Mouse (Mus musculus) ES-Bruce4 (cell line): Measurements from ENCODE around the gene Svs1. TPM values are rescaled to one million over a fixed set of nuclear protein-coding genes. Genes with fewer than 3 reads are reported as not detected.

Source experiments
- H3K27ac ChIP-seq: 2 replicates; pipeline ENCODE4 v1.5.1; 2012; ENCODE audit warnings: low read length, inconsistent platforms; ENCODE audit not compliant: insufficient read depth
- H3K27me3 ChIP-seq: 2 replicates; pipeline ENCODE4 v1.6.1; 2012; ENCODE audit warnings: mild to moderate bottlenecking, low read length, inconsistent platforms; ENCODE audit not compliant: control insufficient read depth, poor library complexity, insufficient read depth, severe bottlenecking
- H3K36me3 ChIP-seq: 2 replicates; pipeline ENCODE4 v1.6.1; 2012; ENCODE audit warnings: inconsistent platforms, mild to moderate bottlenecking, low read length, moderate library complexity; ENCODE audit not compliant: control insufficient read depth, poor library complexity, insufficient read depth, severe bottlenecking
- H3K4me1 ChIP-seq: one replicate; pipeline ENCODE4 v1.8.1; 2011; ENCODE audit warnings: low read length; ENCODE audit not compliant: control insufficient read depth, insufficient read depth
- H3K4me3 ChIP-seq: 2 replicates; pipeline ENCODE4 v1.5.1; 2011; ENCODE audit warnings: low read depth, mild to moderate bottlenecking, low read length
- H3K9ac ChIP-seq: 2 replicates; pipeline ENCODE4 v1.6.1; 2012; ENCODE audit warnings: low read depth, mild to moderate bottlenecking, inconsistent platforms; ENCODE audit not compliant: poor library complexity, severe bottlenecking
- H3K9me3 ChIP-seq: replicated peaks from 2 replicates; pipeline ENCODE4 v1.6.1; 2012; ENCODE audit warnings: mild to moderate bottlenecking, low read length, inconsistent platforms; ENCODE audit not compliant: control insufficient read depth, poor library complexity, insufficient read depth, severe bottlenecking
- CTCF ChIP-seq: IDR thresholded peaks from one replicate; pipeline ENCODE4 v1.8.1; 2011; ENCODE audit warnings: low read depth, low read length
- EP300 ChIP-seq: IDR thresholded peaks from 2 replicates; pipeline ENCODE4 v1.6.1; 2011; ENCODE audit warnings: low read depth, low read length; ENCODE audit not compliant: insufficient read depth
- POLR2A ChIP-seq: IDR thresholded peaks from one replicate; pipeline ENCODE4 v1.8.1; 2011; ENCODE audit warnings: low read length; ENCODE audit not compliant: insufficient read depth
- polyA plus RNA-seq: library from polyadenylated mRNA; stranded (reverse); fragments of >200 nt; gene quantifications from 2 replicates; pipeline ENCODE4 v1.2.4, GENCODE M21; 2011; ENCODE audit warnings: low read depth; ENCODE audit not compliant: missing spikeins, insufficient read depth, insufficient read length

The Svs1 gene
- polyA plus RNA-seq, 1 experiment, result not detected

DNA sequence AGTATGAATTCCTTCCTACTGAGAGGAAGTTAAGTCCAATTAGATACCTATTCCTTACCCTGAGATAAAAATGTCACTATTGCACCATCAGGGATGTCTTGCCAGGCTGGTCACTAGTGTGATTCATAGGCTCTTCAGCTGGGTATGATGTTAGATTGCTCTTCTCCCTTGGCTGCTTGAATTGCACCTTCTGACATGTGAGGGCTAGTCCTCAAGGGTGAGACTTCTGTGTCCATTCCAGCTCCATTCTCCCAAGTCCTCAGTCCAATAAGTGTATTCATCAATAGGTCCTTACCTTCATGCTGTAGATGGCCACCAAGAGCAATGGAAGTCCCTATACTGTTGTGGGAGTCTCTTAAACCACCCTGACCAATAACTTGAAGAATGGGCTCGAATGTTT, 7.0 kb upstream of the Svs1 start:
- H3K4me1 ChIP-seq, result no peaks in the 10 kb centered on the region
- TF ChIP-seq CTCF (no peak), EP300 (no peak), POLR2A (no peak)
- no peaks in the 10 kb centered on the region for H3K9me3 ChIP-seq
- no peak overlapping the region for H3K9ac ChIP-seq
- no peaks in the 10 kb centered on the region for H3K36me3 ChIP-seq
- H3K27ac ChIP-seq, result no peak overlapping the region
- no peaks in the 10 kb centered on the region for H3K27me3 ChIP-seq
- no peak overlapping the region for H3K4me3 ChIP-seq

DNA sequence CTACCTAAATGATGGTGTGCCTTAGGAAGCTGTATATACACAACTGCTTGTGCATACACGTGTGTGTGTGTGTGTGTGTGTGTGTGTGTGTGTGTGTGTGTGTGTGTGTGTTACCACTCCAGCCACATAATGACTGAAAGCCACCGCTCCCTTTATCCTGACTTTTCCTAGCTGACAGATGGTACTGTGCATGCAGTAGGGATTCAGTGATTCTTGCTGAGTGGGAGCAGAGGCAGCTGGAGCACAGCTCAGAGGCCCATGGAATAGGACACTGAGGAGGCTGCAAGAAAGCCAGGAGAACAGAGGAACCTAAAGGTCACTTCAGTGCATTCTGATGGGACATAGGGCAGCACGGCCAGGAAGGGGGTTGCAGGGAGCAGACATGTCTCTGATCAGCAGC, 4.4 kb upstream of the Svs1 start:
- Histone ChIP-seq H3K4me3 (no peak overlapping the region), H3K36me3 (no peaks in the 10 kb centered on the region), H3K9me3 (no peaks in the 10 kb centered on the region), H3K27ac (no peak overlapping the region), H3K27me3 (no peaks in the 10 kb centered on the region), H3K4me1 (no peaks in the 10 kb centered on the region), H3K9ac (no peak overlapping the region)
- TF ChIP-seq CTCF (no peak), POLR2A (no peak), EP300 (no peak)

DNA sequence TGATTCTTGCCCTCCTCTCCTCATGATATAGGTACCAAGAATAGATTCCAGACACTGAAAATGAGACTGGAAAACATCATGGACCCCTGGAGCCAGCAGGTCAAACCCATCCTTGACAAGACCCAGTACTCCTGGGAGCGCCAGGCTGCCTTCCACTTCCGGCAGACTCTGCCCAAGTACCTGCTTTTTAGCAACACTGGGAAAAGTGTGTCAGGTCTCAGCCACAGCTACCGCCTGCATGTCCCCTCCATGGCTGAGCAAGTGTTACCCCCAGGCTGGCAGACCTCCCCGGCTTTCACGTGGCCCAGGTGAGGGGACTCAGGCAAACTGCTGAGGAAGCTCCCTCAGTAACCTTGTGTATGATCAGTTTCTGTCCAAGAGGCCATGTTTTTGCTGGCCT, 3.3 kb downstream of the Svs1 start:
- Histone ChIP-seq H3K4me1 (no peaks in the 10 kb centered on the region), H3K9me3 (no peaks in the 10 kb centered on the region), H3K4me3 (no peak overlapping the region), H3K27ac (no peak overlapping the region), H3K9ac (no peak overlapping the region), H3K27me3 (no peaks in the 10 kb centered on the region), H3K36me3 (no peaks in the 10 kb centered on the region)
- TF ChIP-seq POLR2A (no peak), EP300 (no peak), CTCF (no peak)

DNA sequence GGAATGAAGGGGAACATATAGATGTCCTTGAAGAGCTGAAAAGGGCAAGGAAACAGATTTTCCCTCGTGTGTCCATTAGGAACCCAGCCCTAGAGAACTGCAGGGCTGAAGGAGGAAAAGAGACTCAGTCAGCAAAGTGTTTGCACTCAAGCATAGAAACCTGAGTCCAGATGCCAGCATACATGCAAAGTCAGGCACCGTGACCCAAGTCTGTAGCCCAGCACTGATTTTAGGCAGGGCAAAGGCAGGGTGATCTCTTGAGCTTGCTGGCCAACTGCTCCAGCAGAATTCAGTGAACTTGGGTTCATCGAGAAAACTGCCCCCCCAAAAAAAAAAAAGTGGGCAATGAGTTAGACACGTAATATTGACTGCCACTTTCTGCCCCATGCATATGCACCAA, 5.3 kb downstream of the Svs1 start:
- Histone ChIP-seq H3K27ac (no peak overlapping the region), H3K9me3 (no peaks in the 10 kb centered on the region), H3K9ac (no peak overlapping the region), H3K4me3 (no peak overlapping the region), H3K36me3 (no peaks in the 10 kb centered on the region), H3K4me1 (no peaks in the 10 kb centered on the region), H3K27me3 (no peaks in the 10 kb centered on the region)
- TF ChIP-seq CTCF, result no peak
- no peak for TF ChIP-seq EP300
- no peak for TF ChIP-seq POLR2A

DNA sequence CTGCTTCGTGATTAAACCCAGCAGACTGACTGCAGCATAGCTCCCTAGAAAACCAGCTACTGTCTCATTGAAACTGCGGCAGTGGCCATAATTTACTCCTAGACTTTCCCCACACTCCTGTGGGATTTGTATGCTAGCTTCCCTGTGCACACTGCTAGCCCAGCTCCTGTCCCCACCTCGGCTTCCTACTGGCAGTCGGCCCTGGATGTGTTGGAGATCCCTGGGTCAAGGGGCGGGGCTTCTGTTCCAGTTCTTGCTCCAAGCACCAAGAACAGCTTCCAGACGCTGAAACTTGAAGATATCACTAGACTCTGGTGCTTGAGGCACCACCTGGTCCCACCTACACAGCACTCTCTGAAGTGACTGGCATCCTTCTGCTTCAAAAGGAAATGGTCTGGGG, 11.5 kb downstream of the Svs1 start:
- Histone ChIP-seq H3K4me1 (no peaks in the 10 kb centered on the region), H3K36me3 (no peaks in the 10 kb centered on the region), H3K4me3 (no peak overlapping the region), H3K27ac (no peak overlapping the region), H3K9me3 (no peaks in the 10 kb centered on the region), H3K9ac (no peak overlapping the region), H3K27me3 (no peaks in the 10 kb centered on the region)
- TF ChIP-seq EP300 (no peak), CTCF (no peak), POLR2A (no peak)

DNA sequence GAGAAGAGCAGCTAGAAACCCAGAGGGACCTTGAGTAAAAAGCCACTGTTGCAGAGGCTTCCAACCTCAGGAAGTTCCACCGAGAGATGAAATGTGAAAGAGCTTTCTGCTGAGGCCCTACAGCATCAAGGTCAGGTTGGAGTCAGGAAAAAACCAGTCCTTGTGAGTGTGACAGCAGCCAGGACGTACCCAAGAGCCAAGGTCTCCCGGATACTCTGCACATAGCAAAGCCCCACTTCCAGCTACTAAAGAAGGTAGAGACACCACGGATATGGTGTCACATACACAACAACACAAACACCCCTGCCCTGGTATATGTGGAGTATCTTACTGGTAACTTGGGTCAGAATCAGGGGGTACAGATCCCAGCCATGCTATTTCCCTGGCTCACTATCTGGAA, 12.1 kb downstream of the Svs1 start:
- H3K4me3 ChIP-seq, result no peak overlapping the region
- H3K27ac ChIP-seq, result no peak overlapping the region
- no peaks in the 10 kb centered on the region for H3K4me1 ChIP-seq
- H3K9me3 ChIP-seq, result no peaks in the 10 kb centered on the region
- no peaks in the 10 kb centered on the region for H3K36me3 ChIP-seq
- no peaks in the 10 kb centered on the region for H3K27me3 ChIP-seq
- no peak overlapping the region for H3K9ac ChIP-seq
- TF ChIP-seq POLR2A (no peak), CTCF (no peak), EP300 (no peak)
